Mouse (Mus musculus) heart, adult 8-10 months (tissue): ENCODE measurements around the gene Qsox2. TPM values are rescaled to one million over a fixed set of nuclear protein-coding genes. Genes with fewer than 3 reads are reported as not detected.
A peak's percentile ranks its signal among the peaks of the same experiment; 100 is the strongest.

Experiments
- DNase-seq: peaks from one replicate; pipeline ENCODE4 v3.0.0; 2022; ENCODE audit warnings: low spot score
- total RNA-seq, 4 experiments: library from RNA; stranded (reverse); gene quantifications; 2 replicates each; pipeline ENCODE4 v1.2.4; 2022

Qsox2 gene
- total RNA-seq, 4 experiments from 2014 or later: 13.4 to 20.0 (median 15.9) TPM

GRCm38 (mm10) chr2:26225242-26225641, 12.1 kb downstream of the Qsox2 start:
- DNase-seq: no peak

- no peak for DNase-seq
These were observed 13.4 kb downstream of the Qsox2 start for GRCm38 (mm10) chr2:26223961-26224360.

- no peak for DNase-seq
These were observed 22.8 kb downstream of the Qsox2 start for GRCm38 (mm10) chr2:26214526-26214925.

DNA sequence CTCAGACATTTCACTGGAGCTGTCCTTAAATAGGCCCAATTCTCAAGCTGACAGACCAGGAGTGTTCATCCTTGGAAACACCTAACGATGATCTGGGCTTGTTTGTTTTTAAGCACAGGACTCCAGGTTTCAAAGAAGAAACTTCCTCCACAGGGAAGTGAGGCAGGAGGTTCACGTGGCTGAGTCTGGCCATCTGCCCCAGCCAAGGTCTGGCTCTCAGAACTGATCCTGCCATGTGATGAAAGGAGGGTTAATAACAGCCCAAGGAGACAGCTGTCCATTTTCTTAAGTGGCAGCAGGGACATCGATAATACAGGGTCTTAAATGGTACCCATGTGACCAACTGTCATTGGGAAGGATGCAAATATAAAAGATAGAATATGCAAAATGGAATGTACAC, 27.8 kb downstream of the Qsox2 start:
- DNase-seq: no peak

DNA sequence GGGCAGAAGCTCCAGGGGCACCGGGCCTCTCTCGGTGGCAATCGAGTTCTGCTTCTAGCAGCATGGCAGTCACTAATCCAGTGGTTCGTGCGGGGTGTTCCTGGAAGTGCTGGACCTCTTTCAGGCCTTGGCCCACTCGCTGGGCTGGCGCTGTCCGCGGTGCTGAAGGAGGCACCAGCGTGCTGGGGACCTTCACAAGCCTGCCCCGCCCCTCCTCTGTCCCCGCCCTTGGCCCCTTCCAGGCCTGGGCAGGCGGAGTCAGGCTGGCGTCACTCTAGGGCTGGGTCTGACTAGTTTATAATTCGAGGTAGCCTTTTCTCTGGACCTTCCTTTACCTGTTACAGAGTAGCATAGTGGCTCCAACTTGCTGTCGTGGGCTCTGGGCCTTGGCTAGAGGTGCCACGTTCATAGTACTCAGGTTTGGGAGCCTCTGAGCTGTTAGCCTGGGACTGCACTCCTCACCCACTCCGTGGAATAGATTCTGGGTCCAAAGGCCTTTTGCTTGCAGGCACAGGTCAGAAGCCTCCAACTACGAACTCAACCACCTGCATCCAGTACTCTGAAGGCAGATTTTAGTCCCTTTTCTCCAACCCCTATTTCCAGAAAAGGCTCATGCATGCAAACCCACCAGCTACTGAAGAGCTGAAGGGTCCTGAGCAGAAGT, 29.1 kb downstream of the Qsox2 start, which contains the start of gene Lhx3:
Lhx3 (minus strand) TSS at position 164 of the 664 bp plus-strand sequence.
- peak; percentile 54 for DNase-seq

GRCm38 (mm10) chr2:26207559-26207958, 29.8 kb downstream of the Qsox2 start:
- no peak for DNase-seq

DNA sequence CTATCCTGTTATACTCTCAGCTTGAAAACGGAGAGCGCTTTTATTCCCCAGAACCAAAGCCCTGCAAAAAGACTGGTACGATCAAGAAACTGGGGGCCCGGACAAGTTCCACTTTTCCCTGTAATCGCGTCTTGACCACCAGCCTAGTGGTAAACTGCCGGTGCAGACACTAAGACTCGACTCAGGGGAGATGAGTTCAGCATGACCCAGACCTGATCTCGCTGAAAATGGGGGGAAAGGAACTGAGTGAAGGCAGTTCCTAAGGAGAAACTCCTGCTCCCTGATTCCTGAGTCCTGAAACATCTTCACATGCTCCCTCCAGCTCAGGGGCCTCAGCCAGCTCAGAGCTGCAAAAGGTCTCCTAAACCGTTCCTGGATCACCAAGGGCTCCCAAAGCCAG, 31.6 kb downstream of the Qsox2 start:
- DNase-seq: no peak

DNA sequence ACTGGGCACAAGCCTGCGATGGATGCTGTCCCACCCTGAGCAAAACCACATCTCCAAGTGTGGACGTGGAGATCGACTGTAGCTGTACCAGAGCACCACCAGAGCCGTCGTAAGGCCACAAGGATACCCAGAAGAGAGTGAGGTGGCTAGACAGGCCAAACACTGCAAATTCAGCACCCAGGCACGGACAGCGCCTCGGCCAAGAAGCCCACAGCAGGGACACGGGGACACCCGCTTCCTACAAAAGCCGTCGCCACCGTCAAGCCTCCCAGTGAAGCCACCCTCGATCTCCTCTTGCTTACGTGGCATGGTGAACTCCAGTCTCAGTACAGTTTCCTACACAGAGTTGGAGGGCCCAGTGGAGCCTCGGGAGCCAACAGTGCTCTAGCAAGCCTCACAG, 32.2 kb downstream of the Qsox2 start:
- no peak for DNase-seq

- DNase-seq: no peak
These were observed 34.4 kb downstream of the Qsox2 start for GRCm38 (mm10) chr2:26202849-26203475.

DNA sequence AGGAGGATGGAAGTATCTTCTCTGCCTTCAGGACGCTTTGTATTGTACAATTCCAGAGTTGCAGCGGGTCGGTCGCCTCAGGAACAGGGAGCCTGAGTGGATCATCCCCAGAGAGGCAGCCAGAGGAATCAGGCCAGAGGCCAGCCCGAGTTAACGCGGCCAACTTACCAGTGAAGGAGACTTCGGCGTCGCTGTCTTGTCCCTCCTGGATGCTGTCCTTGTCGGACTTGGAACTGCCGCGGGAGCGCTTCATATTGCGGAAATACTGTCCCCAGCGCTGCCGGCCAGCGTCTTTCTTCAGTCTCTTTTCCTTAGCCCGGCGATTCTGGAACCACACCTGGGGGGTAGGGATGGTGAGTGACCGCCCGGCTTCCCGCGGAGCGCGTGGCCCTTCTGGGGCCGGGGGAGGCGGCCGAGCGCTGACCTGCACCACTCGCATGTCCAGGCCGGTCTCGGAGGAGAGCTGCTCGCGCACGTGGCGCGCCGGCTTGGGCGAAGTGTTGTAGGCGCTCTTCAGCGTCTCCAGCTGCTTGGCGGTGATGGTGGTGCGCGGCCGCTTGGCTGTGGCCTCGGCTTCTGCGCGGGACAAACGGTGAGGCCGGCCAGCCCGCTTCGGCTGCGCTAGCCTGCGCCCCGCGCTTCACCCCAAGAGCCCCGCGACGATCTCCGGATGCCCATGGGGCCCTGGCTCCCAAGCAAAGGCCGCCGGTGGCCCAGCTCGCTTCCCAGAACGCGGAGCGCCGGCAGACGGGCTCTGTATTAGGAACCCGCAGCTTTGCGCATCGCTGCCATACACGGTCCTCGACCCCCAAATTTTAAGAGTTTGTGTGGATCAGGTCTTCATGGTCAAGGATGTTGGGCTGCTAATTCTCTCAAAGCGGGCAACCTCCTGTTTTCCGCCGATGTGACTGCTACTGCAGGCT, 35.1 kb downstream of the Qsox2 start:
- no peak for DNase-seq

GRCm38 (mm10) chr2:26198488-26198887, 38.8 kb downstream of the Qsox2 start:
- no peak for DNase-seq

DNA sequence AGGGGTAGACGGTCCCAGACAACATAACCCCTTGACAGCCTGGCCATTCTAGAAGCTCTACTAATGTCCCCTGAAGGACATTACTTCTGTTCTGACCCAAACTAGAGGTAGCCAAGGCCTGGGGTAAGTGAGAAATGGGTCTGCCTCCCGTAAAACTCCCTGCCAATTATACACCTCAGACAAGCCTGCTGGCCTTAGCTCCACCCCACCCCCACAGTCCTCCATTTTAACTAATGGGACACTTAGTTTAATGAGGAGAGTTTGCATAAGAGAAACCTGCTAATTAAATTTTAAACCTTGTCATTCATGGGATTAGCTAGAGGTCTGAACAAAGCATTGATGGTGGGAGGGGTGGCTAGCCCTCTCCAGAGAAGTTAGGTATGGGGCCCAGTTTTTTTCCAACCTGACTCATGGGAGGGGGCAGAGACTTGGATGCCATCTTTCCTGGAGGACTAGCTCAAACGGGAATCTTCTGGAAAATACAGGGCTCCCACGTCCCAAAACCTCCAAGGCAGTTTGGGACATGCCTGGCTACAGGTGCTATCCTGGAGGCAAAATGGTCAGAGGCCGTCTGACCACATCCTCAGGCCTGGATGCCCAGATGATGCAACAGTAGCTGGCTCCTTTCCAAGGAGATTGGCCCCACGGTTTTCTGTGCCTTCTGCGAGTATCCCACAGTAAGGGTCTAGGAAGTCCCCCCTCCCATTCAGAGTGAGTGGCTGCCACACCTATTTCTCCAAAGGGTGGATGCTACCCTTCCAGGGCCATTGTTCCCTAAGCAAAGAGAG, 42.6 kb downstream of the Qsox2 start:
- DNase-seq: no peak

GRCm38 (mm10) chr2:26188517-26188916, 48.8 kb downstream of the Qsox2 start:
- DNase-seq: peak; percentile 11

GRCm38 (mm10) chr2:26184352-26184751, 53.0 kb downstream of the Qsox2 start:
- DNase-seq: no peak

- DNase-seq: peak; percentile 6
These were observed 54.7 kb downstream of the Qsox2 start for GRCm38 (mm10) chr2:26182646-26183045.

DNA sequence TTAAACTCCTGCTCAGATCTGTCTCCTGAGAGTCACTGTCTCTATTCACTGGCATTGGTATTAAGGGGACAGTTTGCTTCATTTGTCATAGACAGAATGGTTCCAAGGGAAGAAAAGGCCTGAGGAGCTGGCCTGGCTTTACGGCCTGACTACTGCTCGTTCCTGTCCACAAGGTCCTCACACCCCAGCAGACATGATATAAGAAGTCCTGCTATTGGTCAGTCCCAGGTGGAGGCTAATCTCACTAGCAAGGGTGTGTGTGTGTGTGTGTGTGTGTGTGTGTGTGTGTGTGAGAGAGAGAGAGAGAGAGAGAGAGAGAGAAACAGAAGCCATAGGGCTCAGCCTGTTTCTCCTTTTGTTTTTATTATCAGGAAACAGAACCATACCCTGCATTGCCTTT, 60.1 kb downstream of the Qsox2 start:
- no peak for DNase-seq

GRCm38 (mm10) chr2:26176731-26177130, 60.6 kb downstream of the Qsox2 start:
- no peak for DNase-seq

DNA sequence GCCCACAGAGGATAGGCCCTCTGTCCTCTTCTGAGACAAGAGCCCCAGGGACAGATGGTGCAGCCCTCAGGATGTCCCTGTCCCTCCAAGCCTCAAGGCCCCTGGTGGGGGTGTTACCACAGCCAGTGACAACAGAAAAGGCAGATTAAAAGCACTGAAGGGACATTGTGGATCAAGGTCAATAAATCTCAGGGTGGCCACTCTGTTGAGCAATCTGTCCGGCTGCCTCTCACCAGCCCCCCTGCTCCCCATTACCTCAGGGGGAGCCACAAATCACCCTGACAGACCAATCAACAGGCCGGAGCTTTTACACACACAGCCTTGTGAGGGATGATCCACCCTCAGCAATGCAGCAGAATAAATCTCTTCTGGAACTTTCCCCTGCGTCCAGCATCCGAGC, 62.1 kb downstream of the Qsox2 start:
- DNase-seq: no peak

- DNase-seq: no peak
These were observed 65.2 kb downstream of the Qsox2 start for GRCm38 (mm10) chr2:26172166-26172565.

- DNase-seq: no peak
These were observed 66.9 kb downstream of the Qsox2 start for GRCm38 (mm10) chr2:26170376-26170775.

- DNase-seq: no peak
These were observed 68.3 kb downstream of the Qsox2 start for GRCm38 (mm10) chr2:26168843-26169579.
